Mouse (Mus musculus): ENCODE results near the gene Zswim7. TPM values are rescaled to one million over a fixed set of nuclear protein-coding genes. Genes with fewer than 3 reads are reported as not detected.
"Not testable (repeated sequence)": the region's sequence is repeated elsewhere in the genome, so short reads cannot be mapped to it uniquely, and the experiment has no call there.

Zswim7 gene
- polyA plus RNA-seq (2015; fragmentation: Nextera tagmentation; extraction: Ambion mirVana), result 26.3 and 27.7 TPM in 2 replicates

DNA sequence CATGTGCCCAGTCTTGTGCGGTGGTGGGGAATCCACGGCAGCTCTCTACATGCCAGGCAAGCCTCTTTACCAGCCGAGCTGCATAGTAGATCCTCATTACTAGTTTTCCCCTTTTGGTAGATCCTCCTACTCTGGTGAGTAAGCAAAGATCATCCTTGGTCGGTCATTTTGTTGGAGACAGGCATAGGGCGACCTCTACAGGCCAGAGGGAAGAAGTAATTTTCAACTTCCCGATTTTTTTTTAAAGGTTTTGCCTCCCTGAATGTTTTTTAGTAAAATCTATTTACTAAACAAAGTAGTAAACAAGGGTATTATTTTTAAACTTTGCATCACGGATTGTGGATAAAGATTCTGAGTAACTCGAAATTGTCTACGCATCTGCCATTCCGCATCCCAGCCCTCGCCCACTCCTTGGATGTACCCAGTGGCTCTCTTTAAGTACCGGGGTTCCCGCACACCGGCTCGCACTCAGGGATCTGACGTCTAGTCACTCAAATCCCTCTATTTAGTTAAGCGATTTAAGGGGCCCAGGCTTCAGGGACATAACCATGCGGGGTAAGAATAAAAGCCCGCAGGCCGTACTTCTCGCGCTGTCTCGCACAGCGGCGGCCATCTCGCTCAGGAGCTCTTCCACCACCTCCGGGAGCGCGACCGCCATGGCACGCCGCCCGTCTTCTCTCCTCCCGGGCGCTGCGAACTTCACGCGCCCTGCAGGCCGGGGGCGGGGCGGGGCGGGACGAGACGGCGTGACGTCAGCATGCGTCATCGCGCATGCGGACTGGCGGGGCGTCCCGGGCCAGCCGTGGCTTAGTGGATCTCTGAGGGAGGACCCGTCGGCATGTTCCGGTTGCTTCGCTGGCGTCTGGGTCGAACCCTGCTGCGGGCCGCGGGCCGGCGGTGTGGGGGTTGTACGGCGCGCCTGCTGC is at the start of gene Zswim7, which contains the start of gene Ttc19:
TSS of gene Zswim7 (minus strand) at position 701 of the 926 bp plus-strand sequence.
TSS of gene Ttc19 (plus strand) at position 799 of the 926 bp plus-strand sequence.
- Histone ChIP-seq H3K4me1 (peaks cover 11% of the 10 kb centered on the region), H3K4me2 (replicated peaks) (peak within 1 kb of the TSS; percentile 82), H3K27me3 (no peaks in the 10 kb centered on the region), H3K27ac (peak within 1 kb of the TSS; percentile 87), H3K9ac (peak within 1 kb of the TSS; percentile 85), H3K36me3 (peaks cover 22% of the 10 kb centered on the region), H3K9me3 (no peaks in the 10 kb centered on the region), H3K4me3 (peak within 1 kb of the TSS; percentile 90)
- WGBS, result under 1% methylated on average over 52 of the region's 68 CpGs
- ATAC-seq (ENCODE audit: low FRiP score, low read depth), result peak; percentile 96

DNA sequence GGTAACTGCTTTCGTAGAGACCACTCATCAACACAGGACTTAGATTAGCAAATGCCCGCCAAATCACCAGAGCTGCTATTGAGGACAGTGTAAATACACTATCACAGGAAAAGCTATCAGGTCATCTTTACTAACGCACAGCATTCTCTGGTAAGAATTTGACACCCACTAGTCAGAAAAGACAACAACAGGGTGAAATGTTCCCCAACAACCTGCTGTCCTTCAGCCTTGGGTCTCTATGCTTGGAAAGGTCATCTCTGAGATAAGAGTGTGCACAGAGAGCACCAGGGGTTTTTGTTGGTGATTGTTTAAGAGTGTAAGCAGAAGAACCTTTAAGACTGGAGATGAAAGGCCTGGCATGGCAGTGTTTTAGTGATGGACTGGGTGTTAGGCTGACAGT is 42.5 kb upstream of the Zswim7 start:
- 82% methylated on average over 3 of the region's 3 CpGs for WGBS
- H3K27me3 ChIP-seq, result no peaks in the 10 kb centered on the region

DNA sequence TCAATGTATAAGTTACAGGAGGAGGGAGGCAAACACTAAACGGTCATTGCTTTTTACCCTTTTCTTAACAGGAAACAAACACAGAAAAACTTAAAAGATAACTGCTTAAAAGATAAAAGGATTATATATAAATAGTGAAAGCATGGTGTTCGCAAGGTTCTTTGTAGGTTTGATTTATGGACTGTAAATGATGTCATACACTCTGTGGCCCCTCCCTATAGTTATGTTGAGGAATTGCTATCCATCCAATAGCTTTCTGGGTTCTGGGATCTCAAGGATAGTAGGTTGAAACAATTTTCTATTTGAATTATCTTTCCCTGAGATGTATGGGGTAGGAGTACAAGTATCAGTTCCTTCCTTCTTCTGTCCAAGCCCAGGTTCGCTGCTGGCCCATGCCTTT is 38.9 kb upstream of the Zswim7 start:
- Histone ChIP-seq H3K4me3 (no peak overlapping the region), H3K27ac (no peak overlapping the region), H3K36me3 (peaks cover 87% of the 10 kb centered on the region), H3K4me1 (no peaks in the 10 kb centered on the region), H3K9me3 (no peaks in the 10 kb centered on the region), H3K4me2 (replicated peaks) (no peak overlapping the region), H3K27me3 (no peaks in the 10 kb centered on the region), H3K9ac (no peak overlapping the region)
- ATAC-seq (ENCODE audit: low FRiP score, low read depth), result no peak
- WGBS, result 81% methylated on average over 3 of the region's 3 CpGs

More for the DNA sequence above, 42.5 kb upstream of the Zswim7 start:
- no peak overlapping the region for H3K4me3 ChIP-seq
- H3K9ac ChIP-seq, result no peak overlapping the region
- no peaks in the 10 kb centered on the region for H3K4me1 ChIP-seq
- H3K9me3 ChIP-seq, result no peaks in the 10 kb centered on the region
- H3K27ac ChIP-seq, result no peak overlapping the region
- ATAC-seq (ENCODE audit: low FRiP score, low read depth), result no peak
- H3K36me3 ChIP-seq, result peaks cover 85% of the 10 kb centered on the region
- H3K4me2 ChIP-seq (replicated peaks), result no peak overlapping the region

DNA sequence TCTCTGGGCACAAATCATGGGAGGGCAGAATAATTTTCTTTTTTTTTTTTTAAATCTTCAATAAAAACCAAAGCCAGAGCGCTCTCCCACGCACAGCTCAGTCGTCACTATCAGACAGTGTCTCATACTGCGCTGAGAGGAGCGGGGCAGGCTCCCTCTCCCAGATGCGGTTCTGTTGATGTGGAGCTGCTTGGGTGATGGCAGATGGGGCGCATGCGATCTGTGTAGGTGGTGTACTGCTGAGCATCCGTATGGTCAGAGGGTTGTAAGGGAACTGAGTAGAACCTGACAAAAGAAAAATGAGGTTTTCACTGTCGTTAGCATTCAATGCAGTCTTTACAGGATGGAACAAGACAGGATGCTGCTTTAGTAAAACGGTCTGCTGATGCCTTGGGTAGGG is 36.6 kb upstream of the Zswim7 start:
- 90% methylated on average over 11 of the region's 11 CpGs for WGBS
- H3K27ac ChIP-seq, result no peak overlapping the region
- no peak overlapping the region for H3K4me3 ChIP-seq
- peaks cover 93% of the 10 kb centered on the region for H3K36me3 ChIP-seq
- H3K4me1 ChIP-seq, result no peaks in the 10 kb centered on the region
- ATAC-seq (ENCODE audit: low FRiP score, low read depth), result no peak
- H3K9me3 ChIP-seq, result no peaks in the 10 kb centered on the region
- H3K9ac ChIP-seq, result no peak overlapping the region
- no peaks in the 10 kb centered on the region for H3K27me3 ChIP-seq
- H3K4me2 ChIP-seq (replicated peaks), result no peak overlapping the region

DNA sequence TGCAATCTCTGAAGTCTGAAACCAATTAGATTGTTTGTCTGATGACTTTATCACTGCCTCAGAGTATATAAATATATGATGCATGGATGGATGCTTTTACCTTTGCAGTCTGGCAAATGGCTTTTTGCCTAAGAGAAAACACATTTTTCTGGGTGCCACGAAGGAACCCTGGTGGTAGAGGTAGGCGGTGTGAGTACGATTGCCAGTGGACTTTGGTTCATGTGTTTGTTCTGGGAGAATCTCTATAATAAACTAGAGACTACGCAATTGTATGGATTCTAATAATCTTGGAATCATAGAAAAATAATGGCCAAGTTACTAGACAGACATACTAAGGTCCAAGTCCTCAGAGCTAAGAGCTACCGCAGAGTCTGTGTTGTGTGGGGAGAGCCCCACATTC is 33.8 kb upstream of the Zswim7 start:
- no peak overlapping the region for H3K9ac ChIP-seq
- no peaks in the 10 kb centered on the region for H3K27me3 ChIP-seq
- no peak for ATAC-seq (ENCODE audit: low FRiP score, low read depth)
- no peak overlapping the region for H3K27ac ChIP-seq
- no peaks in the 10 kb centered on the region for H3K4me1 ChIP-seq
- no peak overlapping the region for H3K4me2 ChIP-seq (replicated peaks)
- H3K36me3 ChIP-seq, result peaks cover 78% of the 10 kb centered on the region
- 92% methylated on average over 5 of the region's 5 CpGs for WGBS
- H3K4me3 ChIP-seq, result no peak overlapping the region
- H3K9me3 ChIP-seq, result no peaks in the 10 kb centered on the region

DNA sequence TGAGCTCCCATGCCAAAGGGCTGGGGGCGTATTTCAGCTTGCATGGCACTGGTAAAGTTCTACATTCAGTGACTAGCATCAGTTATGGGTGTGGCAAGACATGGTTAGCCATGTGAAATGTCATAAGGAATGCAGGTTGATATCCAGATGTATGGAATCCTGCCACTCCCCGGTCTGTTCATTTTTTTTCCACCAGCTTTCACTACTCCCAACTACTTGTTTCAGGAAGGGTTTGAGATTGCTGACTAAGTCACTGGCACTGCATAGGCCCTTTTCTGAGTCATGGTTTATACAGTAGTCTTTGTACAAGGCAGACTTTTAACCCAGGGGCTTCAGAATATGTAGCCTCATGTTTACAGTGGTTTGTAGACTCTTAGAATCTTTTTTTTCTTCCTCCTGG is 28.1 kb upstream of the Zswim7 start:
- Histone ChIP-seq H3K9me3 (no peaks in the 10 kb centered on the region), H3K4me2 (replicated peaks) (no peak overlapping the region), H3K27ac (no peak overlapping the region), H3K36me3 (peaks cover 65% of the 10 kb centered on the region), H3K9ac (no peak overlapping the region), H3K27me3 (no peaks in the 10 kb centered on the region), H3K4me3 (no peak overlapping the region), H3K4me1 (no peaks in the 10 kb centered on the region)
- no peak for ATAC-seq (ENCODE audit: low FRiP score, low read depth)
- WGBS, result 87% methylated on average over 2 of the region's 2 CpGs

DNA sequence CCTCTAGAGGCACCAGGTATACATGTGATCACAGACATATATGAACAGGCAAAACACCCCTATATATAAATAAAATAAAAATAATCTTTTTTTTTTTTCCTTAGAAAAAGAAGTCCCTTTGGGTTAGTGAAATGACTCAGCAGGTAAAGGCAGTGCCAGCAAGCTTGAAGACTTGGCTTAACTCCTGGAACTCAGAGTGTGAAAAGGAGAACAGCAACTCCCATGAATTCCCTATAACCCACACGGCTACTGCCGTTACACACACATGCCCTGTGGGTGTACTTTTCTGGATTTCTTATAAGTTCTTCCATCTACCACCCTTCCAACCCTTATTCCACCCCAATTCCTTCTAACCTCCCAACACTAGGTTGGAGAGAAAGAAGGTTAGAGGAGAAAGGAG is 24.7 kb upstream of the Zswim7 start:
- no peak for ATAC-seq (ENCODE audit: low FRiP score, low read depth)
- no peaks in the 10 kb centered on the region for H3K9me3 ChIP-seq
- 90% methylated on average over 2 of the region's 2 CpGs for WGBS
- H3K36me3 ChIP-seq, result peaks cover 42% of the 10 kb centered on the region
- no peaks in the 10 kb centered on the region for H3K27me3 ChIP-seq
- no peaks in the 10 kb centered on the region for H3K4me1 ChIP-seq
- H3K9ac ChIP-seq, result no peak overlapping the region
- H3K27ac ChIP-seq, result no peak overlapping the region
- no peak overlapping the region for H3K4me2 ChIP-seq (replicated peaks)
- H3K4me3 ChIP-seq, result no peak overlapping the region

DNA sequence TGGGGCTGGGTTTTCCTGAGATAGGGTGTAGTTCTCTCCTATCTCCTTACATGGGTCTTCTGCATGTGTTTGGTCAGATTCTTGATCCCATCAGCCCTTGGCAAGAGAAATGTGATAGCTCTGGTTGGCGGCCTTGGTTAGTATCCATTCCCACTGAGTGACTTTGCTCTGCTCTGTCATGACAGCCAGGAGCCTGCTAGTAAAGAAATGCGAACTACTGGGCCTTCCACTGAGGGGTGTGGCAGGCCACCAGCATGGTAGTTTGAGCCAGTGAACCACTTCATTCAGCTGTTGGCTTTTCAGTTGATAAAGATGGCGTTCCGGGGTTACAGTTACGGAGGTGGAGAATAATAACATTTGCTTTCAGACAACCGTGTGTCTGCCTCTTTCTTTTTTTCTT is 17.7 kb upstream of the Zswim7 start:
- WGBS, result 83% methylated on average over 6 of the region's 6 CpGs
- no peaks in the 10 kb centered on the region for H3K27me3 ChIP-seq
- H3K36me3 ChIP-seq, result peaks cover 42% of the 10 kb centered on the region
- H3K27ac ChIP-seq, result no peak overlapping the region
- no peak for ATAC-seq (ENCODE audit: low FRiP score, low read depth)
- H3K9me3 ChIP-seq, result no peaks in the 10 kb centered on the region
- H3K4me3 ChIP-seq, result no peak overlapping the region
- H3K4me1 ChIP-seq, result no peaks in the 10 kb centered on the region
- H3K9ac ChIP-seq, result no peak overlapping the region
- no peak overlapping the region for H3K4me2 ChIP-seq (replicated peaks)

DNA sequence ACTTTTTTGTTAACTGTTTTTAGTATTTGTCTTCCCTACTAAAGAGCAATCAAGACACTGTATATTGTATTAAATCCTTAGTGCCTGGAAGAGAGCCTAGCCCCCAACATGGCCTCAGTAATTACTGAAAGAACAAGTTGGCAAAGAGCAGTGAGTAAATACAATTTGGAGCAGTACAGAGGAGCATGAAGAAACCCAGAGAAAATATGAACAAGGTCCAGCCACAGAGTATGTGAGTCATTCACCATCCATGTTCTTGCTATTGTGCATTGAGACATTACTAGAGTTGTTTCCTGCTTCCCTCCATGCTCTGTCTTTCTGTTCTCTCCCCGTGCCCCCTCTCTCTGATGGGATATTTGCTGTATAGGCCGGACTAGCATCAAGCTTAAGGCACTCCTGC is 12.9 kb upstream of the Zswim7 start:
- Histone ChIP-seq H3K9me3 (no peaks in the 10 kb centered on the region), H3K4me3 (no peak overlapping the region), H3K4me1 (no peaks in the 10 kb centered on the region), H3K27me3 (no peaks in the 10 kb centered on the region), H3K36me3 (peaks cover 72% of the 10 kb centered on the region), H3K4me2 (replicated peaks) (no peak overlapping the region), H3K9ac (no peak overlapping the region), H3K27ac (no peak overlapping the region)
- no peak for ATAC-seq (ENCODE audit: low FRiP score, low read depth)
- WGBS, result 88% methylated on average over 2 of the region's 2 CpGs

DNA sequence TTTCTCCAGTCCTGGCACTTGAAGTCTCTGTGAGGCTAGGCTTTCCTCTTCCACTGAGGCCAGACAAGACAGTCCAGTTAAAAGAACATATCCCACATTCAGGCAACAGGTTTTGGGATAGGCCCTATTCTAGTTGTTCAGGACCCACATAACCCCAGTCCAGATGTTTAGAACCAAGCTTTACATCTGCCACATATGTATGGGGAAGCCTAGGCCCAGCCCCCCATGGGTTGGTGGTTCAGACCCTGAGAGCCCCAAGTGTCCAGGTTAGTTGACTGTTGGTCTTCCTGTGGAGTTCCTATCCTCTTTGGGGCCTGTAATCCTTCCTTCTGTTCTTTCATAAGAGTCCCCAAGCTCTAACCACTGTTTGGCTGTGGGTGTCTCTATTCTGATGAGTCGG is 6.5 kb upstream of the Zswim7 start:
- Histone ChIP-seq H3K27ac (no peak overlapping the region), H3K4me1 (0 out of 2 replicates have a peak, but pooled peaks cover 5% of the 10 kb centered on the region), H3K9me3 (no peaks in the 10 kb centered on the region), H3K9ac (no peak overlapping the region), H3K27me3 (no peaks in the 10 kb centered on the region), H3K36me3 (peaks cover 72% of the 10 kb centered on the region), H3K4me2 (replicated peaks) (no peak overlapping the region), H3K4me3 (no peak overlapping the region)
- 100% methylated on average over 1 of the region's 1 CpGs for WGBS
- no peak for ATAC-seq (ENCODE audit: low FRiP score, low read depth)

DNA sequence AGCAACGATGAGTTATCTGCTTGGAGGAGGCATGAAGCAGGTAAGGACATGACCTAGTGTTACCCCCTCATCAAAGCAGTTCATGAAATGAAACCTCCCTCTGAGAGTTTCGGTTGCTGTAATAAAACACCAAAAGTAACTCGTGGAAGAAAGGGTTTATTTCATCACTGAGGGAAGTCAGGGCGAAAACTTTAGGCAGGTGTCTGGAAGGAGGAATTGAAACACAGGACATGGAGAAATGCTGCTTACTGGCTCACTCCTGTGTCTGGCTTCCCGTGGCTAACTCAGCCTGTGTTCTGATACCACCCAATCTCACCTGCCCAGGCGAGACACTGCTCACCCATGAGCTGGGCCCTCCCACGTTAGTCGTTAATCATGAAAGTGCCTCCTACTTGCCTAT is 3.8 kb upstream of the Zswim7 start:
- WGBS, result 66% methylated on average over 8 of the region's 8 CpGs
- peaks cover 55% of the 10 kb centered on the region for H3K36me3 ChIP-seq

DNA sequence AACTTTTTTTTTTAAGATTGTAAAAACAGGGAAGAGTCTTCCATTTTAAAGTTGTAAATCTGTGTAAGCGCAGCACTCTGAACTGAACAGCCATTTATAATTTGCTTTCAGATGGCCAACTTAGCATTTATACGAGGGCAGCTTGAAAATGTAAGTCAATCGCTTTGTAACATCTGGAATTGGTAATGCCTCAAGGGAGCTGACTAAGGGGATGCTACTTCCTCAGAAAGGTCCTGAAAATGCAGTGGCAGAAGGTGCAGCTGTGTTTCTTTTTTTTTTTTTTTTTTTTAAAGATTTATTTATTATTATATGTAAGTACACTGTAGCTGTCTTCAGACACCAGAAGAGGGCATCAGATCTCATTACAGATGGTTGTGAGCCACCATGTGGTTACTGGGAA is 2.8 kb upstream of the Zswim7 start:
- not testable (repeated sequence) for H3K9me3 ChIP-seq; H3K4me2 ChIP-seq (replicated peaks); H3K27me3 ChIP-seq; H3K27ac ChIP-seq; H3K4me3 ChIP-seq; ATAC-seq (ENCODE audit: low FRiP score, low read depth); H3K9ac ChIP-seq
- H3K4me1 ChIP-seq, result peaks cover 11% of the 10 kb centered on the region
- WGBS, result 25% methylated on average over 3 of the region's 3 CpGs
- peaks cover 47% of the 10 kb centered on the region for H3K36me3 ChIP-seq

More for the DNA sequence above, 3.8 kb upstream of the Zswim7 start:
- no peak for ATAC-seq (ENCODE audit: low FRiP score, low read depth)
- Histone ChIP-seq H3K27me3 (no peaks in the 10 kb centered on the region), H3K4me1 (peaks cover 11% of the 10 kb centered on the region), H3K9me3 (no peaks in the 10 kb centered on the region), H3K4me2 (replicated peaks) (no peak overlapping the region), H3K4me3 (no peak overlapping the region), H3K9ac (no peak overlapping the region), H3K27ac (no peak overlapping the region)

Measured in limb, embryonic 13.5 days (tissue).